Mouse (Mus musculus): ENCODE data around the gene Arhgap18. TPM values are rescaled to one million over a fixed set of nuclear protein-coding genes. Genes with fewer than 3 reads are reported as not detected.

Gene Arhgap18
- polyA plus RNA-seq, 1 experiment, result 2.0 TPM

GRCm38 (mm10) chr10:26791810-26792209 is 38.6 kb downstream of the Arhgap18 start:
- Histone ChIP-seq H3K27me3 (ENCODE audit: control insufficient read depth, insufficient read depth, insufficient read length) (no peaks in the 10 kb centered on the region), H3ac (ENCODE audit: control insufficient read depth, insufficient read length, low read depth) (no peak overlapping the region), H3K79me3 (ENCODE audit: low read depth) (no peaks in the 10 kb centered on the region), H3K79me2 (ENCODE audit: control insufficient read depth, insufficient read depth) (no peaks in the 10 kb centered on the region), H3K4me3 (ENCODE audit: insufficient read depth, poor library complexity, severe bottlenecking) (no peak overlapping the region), H3K36me3 (ENCODE audit: control insufficient read depth, insufficient read depth) (no peaks in the 10 kb centered on the region)
- TF ChIP-seq MAX (IDR thresholded peaks at IDR 0.05) (no peak), CTCF (IDR thresholded peaks at IDR 0.05; ENCODE audit: control insufficient read depth, insufficient read depth, insufficient read length) (no peak), CEBPB (IDR thresholded peaks at IDR 0.05; ENCODE audit: low read depth) (no peak), USF1 (IDR thresholded peaks at IDR 0.05; ENCODE audit: low read depth) (no peak), MYOG (IDR thresholded peaks at IDR 0.05; ENCODE audit: control insufficient read depth, extremely low read depth, insufficient read length) (no peak), FOSL1 (IDR thresholded peaks at IDR 0.05; ENCODE audit: insufficient read depth, low read length, poor library complexity, severe bottlenecking) (no peak), MYOD1 (IDR thresholded peaks at IDR 0.05; ENCODE audit: control insufficient read depth, insufficient read length, low read depth) (no peak)

GRCm38 (mm10) chr10:26793013-26793412 is 39.8 kb downstream of the Arhgap18 start:
- no peak overlapping the region for H3K4me3 ChIP-seq (ENCODE audit: insufficient read depth, poor library complexity, severe bottlenecking)
- no peak for TF ChIP-seq CEBPB (IDR thresholded peaks at IDR 0.05; ENCODE audit: low read depth)
- TF ChIP-seq CTCF (IDR thresholded peaks at IDR 0.05; ENCODE audit: control insufficient read depth, insufficient read depth, insufficient read length), result no peak
- TF ChIP-seq MAX (IDR thresholded peaks at IDR 0.05), result no peak
- TF ChIP-seq FOSL1 (IDR thresholded peaks at IDR 0.05; ENCODE audit: insufficient read depth, low read length, poor library complexity, severe bottlenecking), result no peak
- TF ChIP-seq MYOG (IDR thresholded peaks at IDR 0.05; ENCODE audit: control insufficient read depth, extremely low read depth, insufficient read length), result no peak
- TF ChIP-seq MYOD1 (IDR thresholded peaks at IDR 0.05; ENCODE audit: control insufficient read depth, insufficient read length, low read depth), result no peak
- no peak for TF ChIP-seq USF1 (IDR thresholded peaks at IDR 0.05; ENCODE audit: low read depth)
- H3K27me3 ChIP-seq (ENCODE audit: control insufficient read depth, insufficient read depth, insufficient read length), result no peaks in the 10 kb centered on the region
- no peaks in the 10 kb centered on the region for H3K79me3 ChIP-seq (ENCODE audit: low read depth)
- H3K79me2 ChIP-seq (ENCODE audit: control insufficient read depth, insufficient read depth), result no peaks in the 10 kb centered on the region
- no peaks in the 10 kb centered on the region for H3K36me3 ChIP-seq (ENCODE audit: control insufficient read depth, insufficient read depth)
- no peak overlapping the region for H3ac ChIP-seq (ENCODE audit: control insufficient read depth, insufficient read length, low read depth)

- Histone ChIP-seq H3K4me3 (ENCODE audit: insufficient read depth, poor library complexity, severe bottlenecking) (no peak overlapping the region), H3K79me3 (ENCODE audit: low read depth) (no peaks in the 10 kb centered on the region), H3K27me3 (ENCODE audit: control insufficient read depth, insufficient read depth, insufficient read length) (no peaks in the 10 kb centered on the region), H3K36me3 (ENCODE audit: control insufficient read depth, insufficient read depth) (no peaks in the 10 kb centered on the region), H3K79me2 (ENCODE audit: control insufficient read depth, insufficient read depth) (no peaks in the 10 kb centered on the region), H3ac (ENCODE audit: control insufficient read depth, insufficient read length, low read depth) (no peak overlapping the region)
- TF ChIP-seq MYOD1 (IDR thresholded peaks at IDR 0.05; ENCODE audit: control insufficient read depth, insufficient read length, low read depth) (no peak), FOSL1 (IDR thresholded peaks at IDR 0.05; ENCODE audit: insufficient read depth, low read length, poor library complexity, severe bottlenecking) (no peak), MAX (IDR thresholded peaks at IDR 0.05) (no peak), CEBPB (IDR thresholded peaks at IDR 0.05; ENCODE audit: low read depth) (no peak), MYOG (IDR thresholded peaks at IDR 0.05; ENCODE audit: control insufficient read depth, extremely low read depth, insufficient read length) (no peak), USF1 (IDR thresholded peaks at IDR 0.05; ENCODE audit: low read depth) (no peak), CTCF (IDR thresholded peaks at IDR 0.05; ENCODE audit: control insufficient read depth, insufficient read depth, insufficient read length) (no peak)
Measured at GRCm38 (mm10) chr10:26796432-26797286, 43.4 kb downstream of the Arhgap18 start.

GRCm38 (mm10) chr10:26797287-26797672 is 44.1 kb downstream of the Arhgap18 start:
- Histone ChIP-seq H3K4me3 (ENCODE audit: insufficient read depth, poor library complexity, severe bottlenecking) (no peak overlapping the region), H3K36me3 (ENCODE audit: control insufficient read depth, insufficient read depth) (no peaks in the 10 kb centered on the region), H3K79me3 (ENCODE audit: low read depth) (no peaks in the 10 kb centered on the region), H3K27me3 (ENCODE audit: control insufficient read depth, insufficient read depth, insufficient read length) (no peaks in the 10 kb centered on the region), H3K79me2 (ENCODE audit: control insufficient read depth, insufficient read depth) (no peaks in the 10 kb centered on the region), H3ac (ENCODE audit: control insufficient read depth, insufficient read length, low read depth) (no peak overlapping the region)
- TF ChIP-seq USF1 (IDR thresholded peaks at IDR 0.05; ENCODE audit: low read depth), result no peak
- no peak for TF ChIP-seq CTCF (IDR thresholded peaks at IDR 0.05; ENCODE audit: control insufficient read depth, insufficient read depth, insufficient read length)
- no peak for TF ChIP-seq MAX (IDR thresholded peaks at IDR 0.05)
- TF ChIP-seq MYOG (IDR thresholded peaks at IDR 0.05; ENCODE audit: control insufficient read depth, extremely low read depth, insufficient read length), result no peak
- TF ChIP-seq MYOD1 (IDR thresholded peaks at IDR 0.05; ENCODE audit: control insufficient read depth, insufficient read length, low read depth), result no peak
- TF ChIP-seq CEBPB (IDR thresholded peaks at IDR 0.05; ENCODE audit: low read depth), result no peak
- no peak for TF ChIP-seq FOSL1 (IDR thresholded peaks at IDR 0.05; ENCODE audit: insufficient read depth, low read length, poor library complexity, severe bottlenecking)

GRCm38 (mm10) chr10:26798752-26799411 is 45.7 kb downstream of the Arhgap18 start:
- H3K27me3 ChIP-seq (ENCODE audit: control insufficient read depth, insufficient read depth, insufficient read length), result no peaks in the 10 kb centered on the region
- H3K79me3 ChIP-seq (ENCODE audit: low read depth), result no peaks in the 10 kb centered on the region
- no peaks in the 10 kb centered on the region for H3K36me3 ChIP-seq (ENCODE audit: control insufficient read depth, insufficient read depth)
- TF ChIP-seq MYOG (IDR thresholded peaks at IDR 0.05; ENCODE audit: control insufficient read depth, extremely low read depth, insufficient read length) (no peak), MAX (IDR thresholded peaks at IDR 0.05) (peak; percentile 52), FOSL1 (IDR thresholded peaks at IDR 0.05; ENCODE audit: insufficient read depth, low read length, poor library complexity, severe bottlenecking) (peak; percentile 63)
- H3ac ChIP-seq (ENCODE audit: control insufficient read depth, insufficient read length, low read depth), result no peak overlapping the region
- H3K4me3 ChIP-seq (ENCODE audit: insufficient read depth, poor library complexity, severe bottlenecking), result no peak overlapping the region
- no peaks in the 10 kb centered on the region for H3K79me2 ChIP-seq (ENCODE audit: control insufficient read depth, insufficient read depth)
